Mouse (Mus musculus): ENCODE results near the gene Tctex1d2. TPM values are rescaled to one million over a fixed set of nuclear protein-coding genes. Genes with fewer than 3 reads are reported as not detected.

Tctex1d2 gene
- polyA plus RNA-seq, 1 experiment from 2014 or later = 30.1 TPM

DNA sequence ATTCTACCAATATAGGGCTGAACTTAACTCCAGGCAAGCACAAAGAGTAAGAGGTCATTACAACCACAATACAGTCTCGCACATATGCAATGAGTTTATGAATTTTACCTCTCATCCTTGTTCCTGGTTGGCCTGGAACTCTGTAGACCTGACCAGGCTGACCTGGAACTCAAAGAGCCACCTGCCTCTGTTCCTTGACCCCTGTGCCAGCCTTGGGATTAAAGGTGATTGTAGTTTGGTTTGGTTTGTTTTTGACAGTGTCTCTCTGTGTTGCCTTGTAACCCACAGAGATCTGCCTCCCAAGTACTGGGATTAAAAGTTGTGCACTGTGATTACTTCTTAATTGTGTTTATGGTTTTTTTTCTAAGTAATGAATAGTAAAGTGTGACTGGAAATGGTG lies 37.3 kb downstream of the Tctex1d2 start:
- WGBS = 93% methylated on average over 1 of the region's 1 CpGs
- H3K9ac ChIP-seq (replicated peaks) = no peak overlapping the region
- peaks cover 49% of the 10 kb centered on the region for H3K36me3 ChIP-seq
- H3K4me3 ChIP-seq (replicated peaks) = no peak overlapping the region
- no peak overlapping the region for H3K27ac ChIP-seq
- no peaks in the 10 kb centered on the region for H3K9me3 ChIP-seq
- ATAC-seq = no peak
- H3K4me1 ChIP-seq (replicated peaks) = no peaks in the 10 kb centered on the region
- H3K27me3 ChIP-seq = no peaks in the 10 kb centered on the region
- no peak overlapping the region for H3K4me2 ChIP-seq (replicated peaks)

DNA sequence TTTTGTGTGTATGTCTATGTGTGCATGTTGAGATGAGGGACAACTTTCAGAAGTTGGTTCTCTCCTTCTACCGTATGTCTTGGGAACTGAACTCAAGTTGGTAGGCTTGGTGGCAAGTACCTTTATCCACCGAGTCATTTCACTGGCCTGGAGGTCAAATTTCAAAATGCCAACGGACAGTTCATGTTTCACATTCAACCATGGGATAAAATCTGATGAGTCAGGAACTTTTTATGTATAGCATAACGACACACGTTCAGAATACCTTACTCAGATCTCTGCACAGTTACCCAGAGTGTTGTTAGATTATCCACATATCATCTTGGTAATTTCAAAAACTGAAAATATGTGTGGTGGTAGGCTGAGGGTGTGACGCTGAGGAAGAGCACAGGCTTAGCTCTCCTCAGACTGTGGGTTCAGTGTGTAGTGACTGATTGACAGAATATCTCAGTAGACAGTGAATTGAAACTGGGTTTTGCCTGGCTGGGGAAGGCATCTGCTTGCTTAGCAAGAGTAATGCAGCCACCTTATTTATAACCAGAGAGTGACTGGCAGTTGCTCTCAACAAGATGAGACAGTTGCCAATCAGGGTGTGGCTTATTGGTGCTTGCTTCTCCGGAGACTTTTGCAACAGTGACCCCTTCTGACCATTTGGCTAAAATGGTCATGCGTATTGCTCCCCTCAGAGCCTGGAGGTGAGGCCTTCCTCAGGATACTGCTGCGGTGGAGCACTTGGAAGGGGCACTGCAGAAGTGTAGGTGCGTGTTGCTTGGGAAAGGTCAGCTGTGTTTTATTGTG lies 38.3 kb downstream of the Tctex1d2 start:
- Histone ChIP-seq H3K4me3 (replicated peaks) (no peak overlapping the region), H3K4me1 (replicated peaks) (no peaks in the 10 kb centered on the region), H3K36me3 (peaks cover 49% of the 10 kb centered on the region), H3K4me2 (replicated peaks) (no peak overlapping the region), H3K9ac (replicated peaks) (no peak overlapping the region), H3K27me3 (no peaks in the 10 kb centered on the region), H3K9me3 (no peaks in the 10 kb centered on the region), H3K27ac (no peak overlapping the region)
- ATAC-seq = no peak
- 72% methylated on average over 10 of the region's 10 CpGs for WGBS

DNA sequence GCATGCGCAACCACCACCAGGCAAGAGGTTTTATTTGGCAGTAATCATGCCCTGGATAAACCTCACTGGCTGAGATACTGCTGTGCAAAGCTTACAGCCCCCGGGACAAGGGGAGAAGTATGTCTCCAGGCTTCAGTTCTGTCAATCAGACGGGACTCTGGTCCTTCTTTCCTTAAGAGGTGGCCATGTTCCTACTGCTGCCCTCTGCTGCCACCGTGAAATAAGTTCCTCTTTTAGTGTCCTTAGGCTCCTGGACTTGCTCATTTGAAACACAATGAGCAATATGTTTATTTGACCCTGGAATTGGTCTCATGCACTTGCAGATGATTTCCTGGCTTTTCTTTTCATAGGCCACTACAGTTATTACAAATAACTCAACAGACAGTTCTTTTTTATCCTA lies 41.0 kb downstream of the Tctex1d2 start:
- Histone ChIP-seq H3K36me3 (peaks cover 54% of the 10 kb centered on the region), H3K9ac (replicated peaks) (no peak overlapping the region), H3K4me2 (replicated peaks) (no peak overlapping the region), H3K9me3 (no peaks in the 10 kb centered on the region), H3K27ac (no peak overlapping the region), H3K4me1 (replicated peaks) (no peaks in the 10 kb centered on the region), H3K4me3 (replicated peaks) (no peak overlapping the region), H3K27me3 (no peaks in the 10 kb centered on the region)
- ATAC-seq = no peak
- 54% methylated on average over 4 of the region's 4 CpGs for WGBS

DNA sequence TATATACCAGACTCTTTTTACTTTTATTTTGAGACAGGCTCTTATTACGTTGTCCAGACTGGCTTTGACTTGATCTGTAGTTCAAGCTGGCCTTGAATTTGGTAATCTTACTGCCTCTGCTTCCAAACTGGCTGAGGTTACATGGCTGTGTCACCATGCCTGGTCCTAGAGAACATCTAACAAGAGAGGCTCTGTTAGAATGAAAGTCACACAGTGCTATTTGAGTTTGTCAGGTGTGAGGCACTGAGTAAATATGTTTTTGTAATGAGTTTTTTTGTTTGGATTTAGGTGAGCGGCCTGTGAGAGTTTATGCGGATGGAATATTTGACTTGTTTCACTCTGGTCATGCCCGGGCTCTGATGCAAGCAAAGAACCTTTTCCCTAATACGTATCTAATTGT lies 42.2 kb downstream of the Tctex1d2 start:
- H3K27ac ChIP-seq = no peak overlapping the region

DNA sequence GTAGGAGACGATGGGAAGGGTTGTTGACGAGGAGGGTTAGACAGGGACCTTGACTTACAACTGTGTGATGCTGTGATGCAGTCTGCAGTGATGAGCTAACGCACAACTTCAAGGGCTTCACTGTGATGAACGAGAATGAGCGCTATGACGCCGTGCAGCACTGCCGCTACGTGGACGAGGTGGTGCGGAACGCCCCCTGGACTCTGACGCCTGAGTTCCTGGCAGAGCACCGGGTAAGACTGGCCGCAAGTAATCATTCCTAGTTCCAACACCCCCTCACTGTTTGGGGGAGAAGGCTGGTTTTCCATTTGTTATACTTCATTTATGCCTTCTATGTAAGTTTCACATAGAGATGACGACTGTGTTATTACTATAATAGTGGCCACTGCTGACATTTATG lies 43.4 kb downstream of the Tctex1d2 start:
- no peaks in the 10 kb centered on the region for H3K4me1 ChIP-seq (replicated peaks)
- ATAC-seq = no peak
- H3K27ac ChIP-seq = no peak overlapping the region
- no peaks in the 10 kb centered on the region for H3K9me3 ChIP-seq
- H3K4me2 ChIP-seq (replicated peaks) = no peak overlapping the region
- H3K27me3 ChIP-seq = no peaks in the 10 kb centered on the region
- H3K36me3 ChIP-seq = peaks cover 52% of the 10 kb centered on the region
- H3K4me3 ChIP-seq (replicated peaks) = no peak overlapping the region
- no peak overlapping the region for H3K9ac ChIP-seq (replicated peaks)
- WGBS = 96% methylated on average over 16 of the region's 16 CpGs

More for the DNA sequence above, 42.2 kb downstream of the Tctex1d2 start:
- H3K4me3 ChIP-seq (replicated peaks) = no peak overlapping the region
- WGBS = 96% methylated on average over 5 of the region's 5 CpGs
- no peak for ATAC-seq
- no peaks in the 10 kb centered on the region for H3K4me1 ChIP-seq (replicated peaks)
- no peak overlapping the region for H3K4me2 ChIP-seq (replicated peaks)
- no peaks in the 10 kb centered on the region for H3K27me3 ChIP-seq
- H3K9ac ChIP-seq (replicated peaks) = no peak overlapping the region
- H3K36me3 ChIP-seq = peaks cover 51% of the 10 kb centered on the region
- no peaks in the 10 kb centered on the region for H3K9me3 ChIP-seq

DNA sequence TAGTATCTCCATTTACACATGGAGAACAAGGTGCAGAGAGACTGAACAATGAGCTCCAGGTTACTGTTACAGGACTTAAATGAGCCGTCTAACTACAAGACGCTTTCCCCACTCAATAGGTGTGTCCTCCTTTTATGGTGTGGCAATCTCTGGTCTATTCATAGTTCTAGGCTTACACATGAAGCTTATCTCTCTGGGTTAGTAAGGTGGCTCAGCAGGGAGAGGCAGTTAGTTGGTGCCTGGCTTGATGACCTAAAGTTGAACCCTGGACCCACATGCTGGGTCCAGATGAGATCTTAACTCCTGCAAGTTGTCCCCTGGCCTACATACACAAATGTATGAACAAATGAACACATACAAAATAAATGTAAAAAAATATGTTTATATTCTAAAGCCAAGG lies 43.9 kb downstream of the Tctex1d2 start:
- peaks cover 56% of the 10 kb centered on the region for H3K36me3 ChIP-seq
- H3K9ac ChIP-seq (replicated peaks) = no peak overlapping the region
- H3K4me3 ChIP-seq (replicated peaks) = no peak overlapping the region
- ATAC-seq = no peak
- no peaks in the 10 kb centered on the region for H3K4me1 ChIP-seq (replicated peaks)
- no peaks in the 10 kb centered on the region for H3K27me3 ChIP-seq
- no peak overlapping the region for H3K4me2 ChIP-seq (replicated peaks)
- H3K9me3 ChIP-seq = no peaks in the 10 kb centered on the region
- no peak overlapping the region for H3K27ac ChIP-seq
- WGBS = 92% methylated on average over 2 of the region's 2 CpGs

DNA sequence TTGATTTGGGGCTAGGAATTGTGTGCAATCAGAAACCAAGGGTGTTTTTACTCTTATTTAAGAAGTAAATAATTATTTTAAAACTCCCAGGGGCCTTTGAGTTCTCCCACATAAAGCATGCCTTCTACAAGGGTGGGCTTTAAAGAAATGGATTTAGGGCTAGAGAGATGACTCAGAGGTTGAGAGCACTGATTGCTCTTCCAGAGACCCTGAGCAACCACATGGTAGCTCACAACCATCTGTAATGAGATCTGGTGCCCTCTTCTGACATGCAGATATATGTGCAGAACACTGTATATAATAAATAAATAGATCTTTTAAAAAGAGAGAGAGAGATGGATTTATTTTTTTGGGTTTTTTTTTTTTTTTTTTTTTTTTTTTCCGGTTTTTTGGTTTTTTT lies 45.4 kb downstream of the Tctex1d2 start:
- H3K9me3 ChIP-seq = no peaks in the 10 kb centered on the region
- H3K27me3 ChIP-seq = no peaks in the 10 kb centered on the region
- no peak overlapping the region for H3K9ac ChIP-seq (replicated peaks)
- no peak overlapping the region for H3K4me3 ChIP-seq (replicated peaks)
- ATAC-seq = no peak
- H3K27ac ChIP-seq = no peak overlapping the region
- H3K36me3 ChIP-seq = peaks cover 64% of the 10 kb centered on the region
- no peak overlapping the region for H3K4me2 ChIP-seq (replicated peaks)
- 0% methylated on average over 1 of the region's 1 CpGs for WGBS
- no peaks in the 10 kb centered on the region for H3K4me1 ChIP-seq (replicated peaks)

DNA sequence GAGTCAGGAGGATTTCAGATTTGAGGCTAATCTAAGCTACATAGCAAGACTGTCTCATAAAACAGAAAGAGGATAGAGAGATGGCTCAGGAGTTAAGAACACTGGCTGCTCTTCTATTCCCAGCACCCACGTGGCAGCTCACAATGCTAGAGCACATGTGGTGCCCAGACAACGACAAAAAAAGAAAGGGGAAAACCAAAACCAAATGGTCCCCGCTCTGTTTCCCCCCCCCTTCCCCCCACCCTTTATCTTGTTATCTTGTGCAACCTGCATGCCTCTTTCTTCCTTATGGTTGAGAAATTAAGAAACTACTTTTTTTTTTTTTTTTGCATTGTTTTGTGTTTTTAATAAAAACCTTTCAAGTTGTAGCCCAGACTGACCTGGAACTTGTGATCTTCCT lies 49.0 kb downstream of the Tctex1d2 start:
- no peak for ATAC-seq
- Histone ChIP-seq H3K36me3 (peaks cover 81% of the 10 kb centered on the region), H3K27me3 (no peaks in the 10 kb centered on the region), H3K9me3 (no peaks in the 10 kb centered on the region), H3K4me3 (replicated peaks) (no peak overlapping the region), H3K27ac (no peak overlapping the region), H3K4me2 (replicated peaks) (no peak overlapping the region), H3K4me1 (replicated peaks) (no peaks in the 10 kb centered on the region), H3K9ac (replicated peaks) (no peak overlapping the region)
- WGBS = 86% methylated on average over 3 of the region's 3 CpGs

DNA sequence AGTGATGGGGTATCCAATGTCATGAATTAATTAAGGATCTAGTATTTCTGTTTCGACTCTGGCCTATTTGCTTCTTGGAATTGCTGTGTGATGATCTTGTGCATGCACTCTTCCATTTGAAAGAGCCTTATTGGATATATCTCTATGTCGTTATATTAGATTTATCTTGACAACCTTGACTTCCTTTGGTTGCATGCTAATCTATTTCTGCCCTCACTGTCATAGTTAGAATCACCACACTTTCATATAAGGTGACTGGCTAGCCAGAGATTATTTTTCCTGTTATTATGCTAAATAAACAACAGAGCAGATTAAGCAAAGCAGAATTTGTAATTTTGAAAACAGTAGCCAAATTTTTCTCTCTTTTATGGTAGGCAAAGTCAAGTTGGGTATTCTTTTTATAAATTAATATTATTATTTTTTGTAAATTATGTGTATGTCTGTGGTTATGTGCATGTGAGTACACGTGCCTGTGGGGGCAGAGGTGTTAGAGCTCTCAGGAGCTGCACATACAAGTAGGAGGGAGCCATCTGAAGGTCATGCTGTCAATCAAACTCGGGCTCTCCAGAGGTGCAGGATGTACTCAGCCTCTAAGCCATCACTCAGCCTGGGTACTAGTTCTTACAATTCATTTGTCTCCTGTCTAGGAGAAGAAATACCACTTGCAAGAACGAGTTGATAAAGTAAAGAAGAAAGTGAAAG lies 50.1 kb downstream of the Tctex1d2 start:
- H3K36me3 ChIP-seq = peaks cover 76% of the 10 kb centered on the region
- WGBS = 81% methylated on average over 5 of the region's 5 CpGs
- H3K9me3 ChIP-seq = no peaks in the 10 kb centered on the region
- no peak overlapping the region for H3K9ac ChIP-seq (replicated peaks)
- no peak overlapping the region for H3K27ac ChIP-seq
- H3K4me1 ChIP-seq (replicated peaks) = no peaks in the 10 kb centered on the region
- no peaks in the 10 kb centered on the region for H3K27me3 ChIP-seq
- ATAC-seq = no peak
- H3K4me2 ChIP-seq (replicated peaks) = no peak overlapping the region
- H3K4me3 ChIP-seq (replicated peaks) = no peak overlapping the region

DNA sequence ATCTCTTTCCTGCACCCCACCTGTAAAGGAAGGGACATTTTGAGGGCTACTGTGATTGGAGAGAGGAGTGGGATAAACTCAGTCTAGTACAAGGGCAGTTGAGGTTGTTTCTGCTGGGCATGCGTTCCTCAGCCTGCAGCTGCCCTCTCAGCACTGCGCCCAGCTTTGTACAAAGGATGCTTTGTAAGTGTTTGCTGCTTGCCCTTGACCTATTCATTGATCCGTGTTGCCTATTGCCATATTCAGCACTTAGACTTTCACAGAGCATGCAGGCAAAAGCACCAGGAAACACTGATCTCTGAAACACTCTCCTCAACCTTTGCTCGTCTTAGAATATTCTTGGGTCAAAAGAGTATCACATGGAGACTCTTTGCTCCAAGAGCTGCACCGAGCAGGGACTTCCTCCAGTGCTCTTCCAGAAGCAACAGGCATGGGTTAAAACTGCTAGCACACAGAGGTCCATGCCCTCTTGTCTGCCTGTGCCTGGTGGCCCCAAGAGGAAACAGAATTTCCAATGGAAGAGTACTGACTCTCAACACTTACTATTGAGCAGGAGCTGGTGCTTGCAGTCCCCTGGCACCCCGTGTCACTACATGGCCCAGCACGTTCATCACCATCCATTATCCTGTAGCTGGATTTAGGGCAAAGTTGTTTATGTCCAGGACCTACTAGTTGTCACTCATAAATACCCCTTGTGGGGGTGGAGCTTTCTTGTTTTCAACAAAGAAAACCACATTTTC lies 52.9 kb downstream of the Tctex1d2 start:
- Histone ChIP-seq H3K9me3 (no peaks in the 10 kb centered on the region), H3K9ac (replicated peaks) (no peak overlapping the region), H3K4me1 (replicated peaks) (no peaks in the 10 kb centered on the region), H3K27ac (no peak overlapping the region), H3K4me3 (replicated peaks) (no peak overlapping the region), H3K4me2 (replicated peaks) (no peak overlapping the region), H3K36me3 (peaks cover 61% of the 10 kb centered on the region), H3K27me3 (no peaks in the 10 kb centered on the region)
- ATAC-seq = no peak
- WGBS = 78% methylated on average over 7 of the region's 7 CpGs

DNA sequence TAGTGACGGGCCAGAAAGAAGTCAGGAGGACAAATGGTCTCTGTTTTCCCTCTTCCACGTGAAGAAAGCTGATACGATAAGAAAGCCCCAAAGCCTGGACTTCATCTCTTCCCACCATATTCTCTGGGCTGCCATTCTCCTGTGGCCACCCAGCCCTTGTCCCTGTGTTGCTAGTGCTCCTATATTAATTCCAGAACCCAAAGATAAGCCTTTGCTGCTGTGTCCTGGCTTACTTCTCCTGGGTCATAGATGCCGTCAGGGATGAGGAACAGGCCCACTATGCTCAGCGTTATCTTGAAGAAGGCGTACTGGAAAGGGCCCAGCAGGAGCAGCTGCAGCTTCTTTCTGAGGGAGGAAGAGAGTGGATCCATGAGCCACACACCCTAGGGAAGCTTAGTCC lies 57.8 kb downstream of the Tctex1d2 start:
- H3K4me1 ChIP-seq (replicated peaks) = no peaks in the 10 kb centered on the region
- no peak overlapping the region for H3K4me3 ChIP-seq (replicated peaks)
- no peak for ATAC-seq
- no peak overlapping the region for H3K27ac ChIP-seq
- H3K9ac ChIP-seq (replicated peaks) = no peak overlapping the region
- no peaks in the 10 kb centered on the region for H3K9me3 ChIP-seq
- H3K36me3 ChIP-seq = peaks cover 18% of the 10 kb centered on the region
- no peak overlapping the region for H3K4me2 ChIP-seq (replicated peaks)
- WGBS = 89% methylated on average over 6 of the region's 6 CpGs
- no peaks in the 10 kb centered on the region for H3K27me3 ChIP-seq
